Mouse (Mus musculus) adrenal gland, adult (tissue): ENCODE measurements around the gene Lbp.
A peak's percentile ranks its signal among the peaks of the same experiment; 100 is the strongest.

Source experiments
- DNase-seq, 2 experiments: peaks; one replicate each; pipeline ENCODE4 v3.0.0; 2022 to 2023; ENCODE audit warnings: low spot score in 1 of 2; ENCODE audit not compliant: inconsistent age in 2 of 2

The Lbp gene

DNA sequence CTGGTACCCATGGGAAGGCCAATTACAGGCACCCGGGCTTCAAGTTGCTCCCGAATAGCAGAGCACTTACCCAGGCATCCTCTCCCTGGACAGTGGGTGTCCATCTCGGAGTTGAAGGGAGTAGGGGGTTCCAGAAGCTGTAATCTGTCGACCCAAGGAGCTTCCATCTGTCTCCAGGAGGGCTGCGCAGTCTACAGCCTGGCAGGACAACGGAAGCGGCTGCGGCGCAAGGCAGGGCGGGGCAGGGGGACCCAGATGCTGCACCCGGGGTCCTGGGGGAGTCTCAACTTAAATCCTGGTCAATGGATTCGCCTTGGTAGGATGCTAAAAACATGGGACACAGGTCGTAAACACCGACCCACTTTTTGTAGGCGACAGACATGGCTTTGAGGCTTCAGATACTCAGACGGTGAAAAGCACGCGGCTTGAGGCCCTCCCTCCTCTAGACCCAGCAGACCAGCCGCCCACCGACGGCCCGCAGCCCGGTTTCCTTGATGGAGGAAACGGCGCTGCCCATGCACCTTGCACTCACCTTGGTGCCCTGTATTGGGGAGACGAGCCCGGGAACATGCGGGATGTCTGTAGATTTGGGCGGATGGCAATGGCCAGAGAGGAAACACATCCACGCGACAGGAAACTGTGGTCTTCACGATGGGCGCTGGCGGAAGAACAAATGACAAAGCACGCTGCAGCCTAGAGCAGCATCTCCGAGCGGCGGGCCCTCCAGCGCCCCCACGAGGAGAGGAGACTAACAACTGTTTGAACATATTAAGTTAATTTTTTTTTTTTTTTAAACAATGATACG lies 54.8 kb downstream of the Lbp start:
- DNase-seq = peak; percentile 87 to 95

DNA sequence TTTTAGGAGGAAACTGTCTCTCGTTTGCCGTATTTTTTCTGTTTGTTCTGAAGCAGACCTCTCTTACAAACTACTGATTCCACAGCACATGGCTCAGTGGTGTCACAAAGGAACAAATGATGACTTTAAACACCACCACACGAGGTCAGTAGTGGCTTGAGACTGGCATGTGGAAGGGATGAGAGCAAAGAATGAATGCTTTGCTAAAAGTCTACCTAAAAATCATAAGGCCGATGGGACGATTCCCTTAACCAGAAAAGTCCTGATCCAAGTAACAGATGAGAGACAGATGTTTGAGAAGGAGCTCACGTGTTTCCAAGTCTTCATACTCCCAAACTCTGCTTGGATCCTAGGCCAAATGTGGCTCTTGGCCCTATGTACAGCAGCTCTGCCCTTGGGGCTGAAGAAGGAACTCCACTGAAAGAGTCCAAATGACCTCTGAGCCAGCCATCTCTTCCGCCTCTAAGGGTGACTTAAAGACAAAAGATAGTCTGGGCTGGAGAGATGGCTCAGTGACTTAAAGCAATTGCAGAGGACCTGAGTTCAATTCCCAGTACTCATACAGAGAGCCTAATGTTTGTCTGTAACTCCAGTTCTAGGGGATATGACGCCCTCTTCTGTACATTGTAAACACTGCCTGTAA lies 55.5 kb downstream of the Lbp start:
- no peak for DNase-seq

DNA sequence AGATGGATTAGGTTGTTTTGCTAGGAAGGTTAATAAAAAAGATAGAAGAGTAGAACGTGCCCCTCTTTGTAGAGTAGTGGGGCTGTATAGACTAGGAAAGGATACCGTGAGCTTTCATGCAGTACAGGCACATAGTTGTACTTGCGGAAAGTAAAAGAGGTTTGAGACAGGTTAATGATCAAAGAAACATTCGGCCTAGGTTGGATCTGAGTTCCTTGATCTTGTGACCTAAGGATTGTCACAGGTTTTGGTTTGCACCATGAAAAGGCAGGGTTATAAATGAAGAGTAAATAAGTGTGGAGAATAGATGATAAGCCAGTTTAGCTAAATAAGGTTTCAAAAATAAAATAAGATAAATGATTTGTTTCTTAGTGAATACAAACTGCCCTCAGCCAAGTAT lies 57.9 kb downstream of the Lbp start:
- no peak for DNase-seq

DNA sequence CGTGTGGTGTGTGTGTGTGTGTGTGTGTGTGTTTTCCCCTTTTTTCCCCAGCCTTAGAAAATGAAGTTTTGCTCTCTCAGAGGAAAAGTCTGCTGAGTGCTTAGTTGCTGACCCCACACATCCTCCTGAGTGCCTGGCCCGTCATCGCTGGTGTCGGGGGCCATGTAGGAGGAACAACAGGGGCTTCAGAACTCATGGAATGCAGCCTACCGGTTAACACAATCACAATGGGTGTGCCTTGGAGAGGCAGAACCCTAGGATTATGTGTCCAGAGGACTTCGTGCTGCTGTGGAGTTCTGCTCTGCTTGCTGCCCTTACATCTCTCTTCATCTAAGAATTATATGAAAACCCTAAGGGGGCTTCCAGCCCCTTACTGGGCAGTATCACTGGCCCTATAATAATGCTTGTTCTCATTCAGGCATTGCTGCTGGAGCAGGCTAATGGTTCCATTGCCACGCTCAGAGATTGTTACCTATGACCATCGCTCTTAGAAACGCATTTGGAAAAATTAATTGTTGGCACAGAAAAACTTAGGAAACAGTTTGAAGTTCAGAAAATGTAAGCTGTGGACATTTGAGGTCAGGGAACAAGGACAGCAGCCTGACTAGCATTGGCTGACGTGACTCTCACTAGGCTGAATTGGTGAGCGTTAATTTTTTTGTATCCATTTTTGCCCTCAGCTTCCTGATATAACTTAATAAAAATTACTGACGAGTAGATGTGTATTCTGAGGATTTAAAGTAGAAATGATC lies 59.0 kb downstream of the Lbp start:
- DNase-seq = no peak

DNA sequence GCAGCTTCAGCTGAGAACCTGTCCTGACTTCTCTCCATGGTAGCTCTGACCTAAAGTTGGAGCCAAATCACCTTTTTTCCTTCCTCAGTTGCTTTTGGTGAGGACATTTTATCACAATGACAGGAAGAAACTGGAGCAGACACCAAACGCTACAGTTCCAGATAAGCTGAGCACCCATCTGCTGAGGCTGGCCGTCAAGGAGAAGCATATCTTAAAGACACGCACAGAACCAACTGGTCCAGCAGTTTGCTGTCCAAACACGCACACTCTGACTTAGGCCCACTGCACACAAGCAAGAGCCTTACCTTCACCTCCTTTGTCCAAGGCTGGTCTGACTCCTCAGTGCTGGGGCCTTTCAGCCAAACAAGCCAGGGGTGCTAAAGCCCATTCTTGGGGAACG lies 61.4 kb downstream of the Lbp start:
- DNase-seq = no peak

DNA sequence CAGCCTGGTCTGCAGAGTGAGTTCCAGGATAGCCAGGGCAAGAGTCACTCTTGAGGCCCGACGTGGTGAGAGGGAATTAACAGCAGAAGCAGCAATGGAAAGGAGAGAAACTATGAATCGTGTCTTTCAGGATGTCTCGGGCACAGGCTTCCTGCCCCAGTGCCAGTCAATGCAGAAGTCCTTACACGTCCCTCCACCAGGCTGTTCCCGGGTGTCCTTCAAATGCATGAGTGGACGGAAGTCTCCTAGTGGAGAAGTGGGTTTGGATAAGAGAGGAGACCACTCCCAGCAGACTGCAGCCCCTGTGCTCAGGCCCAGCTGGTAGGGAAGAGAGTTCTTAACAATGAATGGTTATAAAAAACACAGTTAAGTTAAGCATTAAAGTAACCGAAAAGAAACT lies 62.0 kb downstream of the Lbp start:
- DNase-seq = no peak

DNA sequence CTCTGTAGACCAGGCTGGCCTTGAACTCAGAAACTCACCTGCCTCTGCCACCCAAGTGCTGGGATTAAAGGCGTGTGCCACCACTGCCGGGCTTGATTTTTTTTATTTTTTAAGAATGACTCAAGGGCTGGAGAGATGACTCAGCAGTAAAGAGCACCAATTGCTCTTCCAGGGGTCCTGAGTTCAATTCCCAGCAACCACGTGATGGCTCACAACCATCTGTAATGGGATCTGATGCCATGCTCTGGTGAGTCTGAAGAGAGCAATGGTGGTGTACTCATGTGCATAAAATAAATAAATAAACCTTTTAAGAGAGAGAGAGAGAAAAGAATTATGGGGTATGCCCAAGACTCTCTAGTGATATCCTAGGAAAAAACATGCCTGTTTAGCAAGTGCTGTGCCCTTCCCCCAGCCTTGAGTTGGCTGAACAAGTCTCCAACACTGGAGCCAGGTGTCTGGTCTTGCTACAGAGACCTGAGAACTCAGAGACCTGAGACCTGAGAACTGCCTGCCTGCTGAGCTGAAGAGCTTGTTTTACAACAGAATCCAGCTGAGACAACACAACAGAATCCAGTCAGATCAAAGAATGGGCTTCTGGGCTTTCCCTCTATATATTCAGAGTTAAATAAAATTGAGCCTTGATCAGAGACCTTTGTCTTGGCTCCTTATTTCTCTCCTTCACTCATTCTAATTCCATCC lies 63.3 kb downstream of the Lbp start:
- no peak for DNase-seq

DNA sequence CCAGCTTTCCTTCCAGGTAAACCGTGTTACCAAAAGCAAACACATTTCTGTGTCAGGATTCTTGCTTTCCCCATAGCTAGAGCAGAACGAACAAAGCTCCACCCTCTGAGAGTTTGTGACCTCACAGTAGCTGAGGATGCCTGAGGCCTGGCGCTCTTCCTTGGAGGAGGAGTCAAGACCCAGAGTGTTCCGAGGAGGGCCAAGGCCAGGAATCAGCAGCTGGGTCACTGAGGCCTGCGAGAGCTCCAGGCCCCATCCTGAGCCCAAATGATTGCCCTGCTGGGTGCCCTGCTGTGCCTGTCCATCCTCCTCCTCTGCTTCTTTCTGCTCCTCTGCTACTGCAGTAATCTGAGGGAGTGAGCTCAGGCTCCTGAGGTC lies 63.9 kb downstream of the Lbp start:
- DNase-seq = peak; percentile 55 to 63

DNA sequence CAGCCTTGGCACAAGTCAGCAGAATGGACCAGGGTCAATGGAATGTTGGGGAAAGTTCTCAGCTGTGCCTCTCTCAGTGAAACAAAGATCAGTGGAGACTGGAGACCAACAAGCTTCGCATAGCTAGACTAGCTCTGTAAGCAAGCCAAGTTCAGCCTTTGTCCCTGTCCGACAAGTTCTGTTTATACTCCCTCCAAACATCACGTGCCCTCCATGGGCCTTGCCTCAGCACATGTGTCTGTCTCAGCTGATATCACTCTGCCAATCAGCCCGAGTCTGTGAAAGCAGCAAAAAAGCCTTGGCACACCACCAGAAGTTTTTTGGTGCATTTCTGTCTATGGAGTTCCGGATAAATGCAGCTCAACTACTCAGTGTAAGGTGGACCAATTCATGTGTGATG lies 66.8 kb downstream of the Lbp start:
- no peak for DNase-seq

DNA sequence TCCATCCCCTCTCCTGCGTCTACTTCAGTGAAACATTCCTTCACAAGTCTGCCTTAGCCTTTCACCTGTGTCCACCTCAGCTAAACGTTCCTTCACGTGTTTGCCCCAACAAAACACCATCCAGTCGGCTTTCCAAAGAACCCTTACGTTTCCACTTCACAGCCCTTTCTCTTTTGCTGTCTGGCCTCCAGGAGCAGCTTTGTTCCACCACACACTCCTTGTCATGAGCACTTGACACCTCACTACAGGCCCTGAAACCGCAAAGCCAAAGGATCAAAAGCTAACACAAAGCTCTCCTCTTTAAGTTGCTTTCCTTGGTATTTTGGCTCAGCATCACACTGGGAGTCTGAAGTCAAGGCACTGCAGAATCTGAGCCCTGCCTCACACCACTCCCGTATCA lies 67.2 kb downstream of the Lbp start:
- no peak for DNase-seq

DNA sequence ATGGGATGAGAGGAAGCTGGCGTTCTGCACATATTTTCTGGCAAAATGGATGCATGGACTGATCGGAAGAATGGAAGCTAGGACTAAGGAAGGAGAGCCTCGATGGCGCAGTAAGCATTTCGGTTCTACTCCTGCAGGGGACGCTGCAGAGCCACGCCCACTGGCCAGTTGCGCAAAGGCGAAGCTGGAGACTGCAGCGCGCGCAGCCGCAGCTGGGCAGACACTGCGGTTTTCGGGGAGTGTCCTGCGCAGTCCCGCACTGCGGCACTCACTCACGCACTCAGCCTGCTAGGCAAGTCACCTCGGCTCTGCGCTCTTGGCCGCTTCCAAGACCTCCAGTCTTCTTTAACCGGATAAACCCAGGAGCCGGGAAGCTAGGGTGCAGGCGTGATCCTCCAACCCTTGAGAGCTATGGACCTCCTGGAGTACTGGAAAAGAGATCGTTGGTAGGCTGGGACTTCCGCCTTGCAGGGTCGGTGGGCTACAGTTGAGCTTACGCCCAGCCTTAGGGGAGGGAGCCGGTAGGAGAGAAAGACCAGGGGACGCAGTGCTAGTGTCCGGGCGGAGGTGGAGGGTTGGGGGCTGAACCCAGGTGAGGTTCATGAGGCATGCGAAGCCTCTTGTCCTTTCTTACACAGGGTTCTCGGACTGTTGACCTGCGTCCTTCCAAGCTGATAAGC lies 69.3 kb downstream of the Lbp start, which contains the start of gene Snhg11:
Gene Snhg11, plus strand, starts transcription at position 196 of the 680 bp plus-strand sequence.
- peak; percentile 53 to 75 for DNase-seq

DNA sequence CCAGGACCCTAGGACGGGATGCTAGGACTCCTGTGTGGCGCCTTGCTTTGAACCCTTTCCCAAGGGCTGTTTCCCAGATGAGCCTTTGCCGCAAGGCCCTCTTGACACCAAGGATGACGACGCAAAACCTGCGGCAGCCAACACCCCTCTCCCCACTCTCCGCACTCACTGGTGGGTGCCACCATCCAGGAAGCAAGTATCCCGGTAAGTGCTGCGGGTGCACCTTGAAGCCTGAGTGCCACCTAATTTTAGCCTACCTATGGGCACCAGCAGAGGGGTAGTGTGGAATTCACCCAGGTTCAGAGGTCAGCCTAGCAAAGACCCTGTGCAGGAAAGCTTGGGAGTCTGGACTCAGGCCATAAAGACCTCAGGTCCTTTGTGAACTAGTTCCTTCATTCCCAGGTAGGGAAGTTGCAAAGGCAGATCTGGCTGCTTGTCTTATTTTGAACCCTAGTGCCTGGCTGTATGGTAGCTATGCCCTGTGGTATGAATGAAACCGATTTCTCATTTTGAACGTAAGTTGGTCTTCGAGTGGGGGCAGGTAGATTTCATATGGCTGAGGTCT lies 69.9 kb downstream of the Lbp start:
- no peak for DNase-seq

DNA sequence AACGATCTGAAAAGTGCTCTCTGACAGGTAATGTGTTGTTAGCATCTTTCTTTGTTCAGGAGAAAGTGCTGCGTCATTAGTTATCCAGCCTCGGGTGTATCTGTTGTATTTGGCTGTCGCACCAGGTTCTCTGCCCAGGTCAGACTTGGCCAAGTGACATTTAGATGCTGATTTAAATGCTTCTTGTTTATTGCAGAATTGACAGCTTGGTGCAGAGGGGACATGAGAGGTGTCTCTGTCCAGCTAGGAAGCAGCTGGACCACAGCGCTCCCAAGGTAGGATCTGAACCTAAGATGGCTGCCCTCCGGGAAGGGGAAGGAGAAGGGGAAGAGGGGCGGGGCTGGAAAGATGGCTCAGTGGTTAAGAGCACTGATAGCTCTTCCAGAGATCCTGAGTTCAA lies 70.5 kb downstream of the Lbp start:
- no peak for DNase-seq

DNA sequence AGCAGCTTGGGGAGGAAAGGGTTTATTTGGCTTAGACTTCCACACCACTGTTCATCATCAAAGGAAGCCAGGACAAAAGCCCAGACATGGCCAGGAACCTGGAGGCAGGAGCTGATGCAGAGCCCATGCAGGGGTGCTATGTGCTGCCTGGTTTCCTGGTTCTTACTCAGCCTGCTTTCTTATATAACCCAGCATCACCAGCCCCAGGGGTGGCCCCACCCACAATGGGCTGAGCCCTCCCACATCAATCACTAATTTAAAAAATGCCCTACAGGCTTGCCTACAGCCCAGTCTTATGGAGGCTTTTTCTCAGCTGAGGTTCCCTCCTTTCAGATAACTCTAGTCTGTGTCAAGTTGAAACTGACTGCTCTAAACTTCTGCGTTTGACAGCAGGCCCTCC lies 71.5 kb downstream of the Lbp start:
- DNase-seq = no peak

DNA sequence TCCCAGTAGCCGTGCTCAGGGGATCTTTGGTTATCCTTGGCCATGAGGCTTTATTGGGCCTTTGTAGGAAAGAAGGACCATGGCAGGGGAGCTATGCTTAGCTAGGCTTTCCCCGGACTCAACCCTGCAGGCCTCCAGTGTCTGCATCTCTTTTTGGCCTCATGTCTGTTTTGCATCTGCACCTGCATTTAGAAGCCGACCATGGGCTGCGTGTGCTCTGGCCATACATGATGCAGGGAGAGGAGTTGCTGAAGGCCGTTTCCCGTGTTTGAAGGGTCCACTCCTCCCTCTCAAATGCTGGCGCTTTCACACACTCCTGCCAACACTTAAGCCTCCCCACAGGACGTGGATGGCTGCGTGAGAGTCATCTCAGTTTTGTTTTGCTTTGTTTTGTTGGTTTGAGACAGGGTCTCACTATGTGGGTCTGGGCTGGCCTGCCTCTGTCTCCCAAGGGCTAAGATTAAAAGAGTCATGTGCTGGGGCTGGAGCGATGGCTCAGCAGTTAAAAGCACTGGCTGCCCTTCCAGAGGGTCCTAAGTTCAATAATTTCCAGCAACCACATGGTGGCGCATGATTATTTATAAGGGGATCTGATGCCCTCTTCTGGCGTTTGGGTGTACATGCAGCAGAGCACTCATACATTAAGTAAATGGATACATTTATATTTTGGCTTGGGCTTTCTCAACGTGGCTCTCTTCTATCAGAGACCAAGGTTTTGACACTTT lies 73.2 kb downstream of the Lbp start:
- peak; percentile 55 to 83 for DNase-seq
